Mouse (Mus musculus) erythroblast, embryonic 14.5 days (primary cell): ENCODE results near the gene Prpf40b.

ENCODE experiments used
- GATA1 ChIP-seq: IDR thresholded peaks from 2 replicates; pipeline ENCODE4 v1.6.1; 2012; ENCODE audit warnings: low read length, inconsistent platforms, mixed read lengths
- TAL1 ChIP-seq: IDR thresholded peaks from 3 replicates; pipeline ENCODE4 v1.6.1; 2012; ENCODE audit warnings: low read length, inconsistent platforms, mixed read lengths

DNA sequence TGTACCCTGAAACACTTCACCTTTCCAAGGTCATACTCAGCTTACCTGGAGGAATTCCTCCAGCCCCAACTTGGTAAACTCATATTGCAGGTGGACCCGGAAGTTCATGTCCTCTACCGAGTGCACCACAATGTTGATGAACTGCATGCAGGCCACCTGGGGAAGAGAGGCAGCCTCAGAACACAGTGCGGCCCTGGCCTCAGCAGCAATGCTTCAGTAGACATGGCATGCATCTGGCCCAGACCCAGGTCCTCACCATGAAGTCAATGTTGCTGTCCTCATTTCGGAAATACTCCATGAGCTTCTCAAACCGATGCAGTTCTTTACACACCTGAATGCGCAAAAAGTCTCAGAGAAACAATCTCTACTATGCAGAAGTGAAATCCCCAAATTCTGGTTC lies 30.7 kb downstream of the Prpf40b start:
- no peak for TF ChIP-seq TAL1
- TF ChIP-seq GATA1: no peak
